Mouse (Mus musculus) urinary bladder, postnatal 36 days (tissue): ENCODE measurements around the gene Nhej1.

Experiments
- DNase-seq, 2 experiments: peaks; one replicate each; pipeline ENCODE4 v3.0.0; 2022; ENCODE audit warnings: low spot score in 2 of 2, mixed read lengths in 1 of 2

The Nhej1 gene

DNA sequence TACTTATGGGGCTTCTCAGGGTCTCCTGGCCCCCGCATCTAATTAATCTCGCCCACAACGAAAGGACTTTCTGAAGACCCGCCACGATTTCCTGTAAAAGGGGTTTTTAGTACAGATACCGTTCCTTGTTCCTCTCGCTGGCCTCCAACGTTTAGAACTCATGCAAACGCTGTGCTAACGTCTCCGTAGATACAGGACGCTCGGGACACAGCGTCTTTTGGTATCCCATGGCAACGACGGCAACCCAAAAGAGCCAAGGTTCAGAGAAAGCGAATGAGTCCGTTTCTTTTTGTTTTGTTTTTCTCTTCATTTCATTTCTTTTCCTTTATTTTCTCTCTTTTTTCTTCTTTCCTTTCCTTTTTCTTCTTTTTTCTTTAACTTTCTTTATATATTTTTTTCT, 189.6 kb downstream of the Nhej1 start, which contains the start of gene Cfap65:
Gene Cfap65 (minus strand): TSS at position 198 of the 400 bp plus-strand sequence.
- no peak for DNase-seq

DNA sequence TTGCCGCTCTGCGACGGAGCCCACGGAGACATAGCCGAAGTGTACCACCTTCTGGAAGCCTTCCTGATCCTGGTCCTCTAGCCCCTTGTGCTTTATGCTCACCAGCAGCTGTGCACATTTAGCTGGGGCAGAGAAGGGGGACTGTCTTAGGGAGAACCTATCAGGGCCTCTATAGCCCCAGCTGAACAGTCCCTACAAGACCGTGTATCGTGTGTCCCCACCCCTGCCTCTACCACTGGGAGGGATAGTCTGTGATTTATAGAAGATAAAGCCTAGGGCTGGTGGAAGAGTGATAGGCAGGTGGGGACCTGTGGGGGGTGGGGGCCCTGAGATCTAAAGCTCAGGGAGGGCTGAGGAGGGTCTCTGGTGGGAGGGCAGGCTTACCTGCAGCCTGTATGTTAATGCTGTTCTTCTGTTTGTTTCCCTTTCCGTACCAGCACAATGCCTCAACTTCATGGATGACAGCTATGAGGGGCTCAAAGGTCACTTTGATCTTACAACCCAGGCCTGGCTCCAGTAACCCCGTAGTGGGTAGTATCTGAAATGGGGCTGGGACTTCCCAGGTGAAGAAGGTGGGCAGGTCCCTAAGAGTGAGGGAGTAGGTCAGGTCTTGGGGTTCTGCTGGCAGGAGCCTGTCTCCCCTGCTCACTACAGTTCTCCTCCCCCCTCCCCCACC, 197.2 kb downstream of the Nhej1 start:
- DNase-seq, result no peak

DNA sequence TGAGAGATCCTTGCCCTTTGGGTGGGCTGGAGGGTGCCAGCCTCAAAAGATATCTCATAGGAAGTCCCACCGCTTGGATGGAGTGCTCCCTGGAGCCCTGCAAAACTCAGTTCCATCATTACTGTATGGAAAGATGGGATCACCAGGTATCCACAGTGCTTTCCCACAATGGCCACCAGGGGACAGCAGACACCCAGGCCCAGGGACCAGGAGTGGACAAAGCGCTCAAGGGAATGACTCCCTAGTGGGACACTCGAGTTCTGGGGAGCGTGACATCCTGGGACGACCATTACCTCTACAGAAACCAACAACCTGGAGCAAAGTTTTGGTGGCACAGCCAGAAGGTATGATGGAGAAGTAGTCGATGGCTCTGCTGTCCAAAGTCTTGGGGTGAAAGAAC, 198.3 kb downstream of the Nhej1 start:
- DNase-seq, result peak in 1 of 2 experiments; percentile 47

DNA sequence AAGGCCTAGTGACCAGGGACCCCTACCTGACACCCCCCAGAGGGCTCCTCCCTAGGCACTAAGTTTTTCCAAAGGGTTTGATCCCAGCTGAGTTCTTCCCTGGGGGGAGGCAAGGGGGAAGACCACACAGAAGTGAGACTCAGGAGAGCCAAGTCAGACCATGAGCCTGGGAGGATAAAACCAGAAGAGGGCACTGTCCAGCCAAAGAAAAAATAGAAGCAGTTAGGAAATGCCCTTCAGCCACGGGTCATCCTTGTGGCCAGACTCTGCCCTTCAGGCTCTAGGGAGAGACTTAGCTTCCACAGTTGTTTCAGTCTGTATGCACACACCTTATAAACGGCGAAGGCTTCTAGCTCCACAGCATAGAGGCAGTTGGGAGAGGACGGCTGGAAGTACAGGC, 200.5 kb downstream of the Nhej1 start:
- DNase-seq, result no peak
